Mouse (Mus musculus) neutrophil, adult 65 days (primary cell): ENCODE measurements around the gene Tex2. TPM values are rescaled to one million over a fixed set of nuclear protein-coding genes. Genes with fewer than 3 reads are reported as not detected.

ENCODE experiments used
- total RNA-seq: library from RNA; stranded (reverse); gene quantifications from 2 replicates; pipeline ENCODE4 v1.2.4, GENCODE M21; 2023

Tex2 gene
- 25.3 and 35.7 TPM in 2 replicates for total RNA-seq

GRCm38 (mm10) chr11:106612961-106613637, at the start of gene Tex2:
Gene Tex2, minus strand, starts transcription at chr11:106613423.

DNA sequence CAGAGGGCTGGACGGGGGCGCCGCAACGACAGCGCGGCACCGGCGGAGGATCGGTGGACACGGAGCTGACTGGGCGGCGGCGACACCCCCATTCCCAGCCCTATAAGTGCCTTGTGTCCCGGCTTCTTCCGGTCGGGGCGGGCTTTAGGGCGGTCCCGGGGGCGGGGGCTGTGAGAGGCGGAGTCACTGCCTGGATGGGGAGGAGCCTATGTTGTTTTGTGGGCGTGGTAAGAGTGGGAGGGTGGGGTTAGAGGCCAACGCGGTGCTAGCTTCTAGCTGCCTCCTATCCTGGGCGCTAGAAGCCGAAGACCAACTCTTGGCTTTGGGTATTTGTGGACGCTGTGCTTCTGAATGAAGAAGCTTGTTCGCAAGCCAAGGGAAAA, 125.5 kb downstream of the Tex2 start, which contains the start of gene Ern1:
TSS of gene Ern1 (minus strand) at position 120 of the 383 bp plus-strand sequence.

Other genes with a start within 250 kb of the Tex2 start
- gene Prr29, start 248.0 kb downstream of the Tex2 start, total RNA-seq: not detected in 2 replicates
- gene Icam2, start 225.3 kb downstream of the Tex2 start, total RNA-seq: 8.5 and 16.0 TPM in 2 replicates
- 43.2 and 55.9 TPM in 2 replicates for gene Ern1, start 125.6 kb downstream of the Tex2 start, total RNA-seq
- 7.3 and 7.5 TPM in 2 replicates for gene Pecam1, start 137.2 kb upstream of the Tex2 start, total RNA-seq
- gene Milr1, start 137.8 kb upstream of the Tex2 start, total RNA-seq: 82.7 and 88.3 TPM in 2 replicates
- gene Polg2, start 166.1 kb upstream of the Tex2 start, total RNA-seq: 10.9 and 12.7 TPM in 2 replicates
- gene Ddx5, start 175.8 kb upstream of the Tex2 start, total RNA-seq: 1,774 and 1,790 TPM in 2 replicates
- 16.8 and 17.1 TPM in 2 replicates for gene Cep95, start 175.8 kb upstream of the Tex2 start, total RNA-seq